Mouse (Mus musculus): ENCODE data around the gene Bhmt.
A peak's percentile ranks its signal among the peaks of the same experiment; 100 is the strongest.
"Not testable (repeated sequence)": the region's sequence is repeated elsewhere in the genome, so short reads cannot be mapped to it uniquely, and the experiment has no call there.

Bhmt gene

DNA sequence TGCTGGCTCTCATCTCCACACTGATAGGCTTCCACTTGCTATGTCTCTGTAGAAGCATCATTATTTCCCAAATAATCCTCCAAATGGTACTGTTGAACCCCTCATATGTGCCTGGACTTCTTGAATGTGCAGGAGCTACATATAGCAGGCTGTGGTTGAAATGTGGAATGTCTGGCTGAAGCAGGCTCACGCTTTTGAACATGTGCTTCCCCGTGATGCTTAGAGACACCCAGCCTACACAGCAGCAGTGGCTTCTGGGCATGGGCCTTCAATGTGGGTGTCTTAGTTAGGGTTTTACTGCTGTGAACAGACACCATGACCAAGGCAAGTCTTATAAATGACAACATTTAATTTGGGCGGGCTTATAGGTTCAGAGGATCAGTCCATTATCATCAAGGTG lies 30.1 kb downstream of the Bhmt start:
- no peak for DNase-seq

GRCm38 (mm10) chr13:93606868-93607578 lies 30.7 kb downstream of the Bhmt start:
- DNase-seq = peak; percentile 36

- DNase-seq = peak; percentile 42
These were observed 33.1 kb downstream of the Bhmt start for GRCm38 (mm10) chr13:93604698-93605097.

GRCm38 (mm10) chr13:93601527-93601926 lies 36.2 kb downstream of the Bhmt start:
- no peak for DNase-seq

DNA sequence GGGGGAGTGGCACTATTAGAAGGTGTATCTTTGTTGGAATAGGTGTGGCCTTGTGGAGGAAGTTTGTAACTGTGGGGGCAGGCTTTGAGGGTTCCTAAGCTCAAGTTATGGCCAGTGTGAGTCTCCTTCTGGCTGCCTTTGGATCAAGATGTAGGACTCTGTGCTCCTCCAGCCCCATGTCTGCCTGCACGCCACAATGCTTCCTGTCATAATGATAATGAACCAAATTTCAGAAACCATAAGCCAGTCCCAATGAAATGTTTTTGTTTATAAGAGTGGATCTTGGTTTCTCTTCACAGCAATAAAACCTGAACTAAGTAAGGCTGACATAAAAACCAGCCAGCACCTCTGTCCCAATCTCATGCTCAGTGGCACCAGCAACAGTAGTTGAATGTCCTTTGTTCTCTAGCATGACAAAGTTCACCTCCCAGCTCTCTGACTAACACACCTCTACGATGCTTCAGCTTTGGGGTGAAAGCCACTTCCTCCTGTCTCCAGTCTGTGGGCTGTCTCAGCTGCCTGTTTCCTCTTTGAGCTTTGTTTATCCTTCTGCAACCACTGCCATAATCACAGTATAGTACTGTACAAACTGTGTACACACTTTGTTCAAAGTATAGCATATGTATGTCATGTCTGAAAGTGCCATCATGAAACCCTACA lies 44.6 kb downstream of the Bhmt start:
- DNase-seq = no peak

DNA sequence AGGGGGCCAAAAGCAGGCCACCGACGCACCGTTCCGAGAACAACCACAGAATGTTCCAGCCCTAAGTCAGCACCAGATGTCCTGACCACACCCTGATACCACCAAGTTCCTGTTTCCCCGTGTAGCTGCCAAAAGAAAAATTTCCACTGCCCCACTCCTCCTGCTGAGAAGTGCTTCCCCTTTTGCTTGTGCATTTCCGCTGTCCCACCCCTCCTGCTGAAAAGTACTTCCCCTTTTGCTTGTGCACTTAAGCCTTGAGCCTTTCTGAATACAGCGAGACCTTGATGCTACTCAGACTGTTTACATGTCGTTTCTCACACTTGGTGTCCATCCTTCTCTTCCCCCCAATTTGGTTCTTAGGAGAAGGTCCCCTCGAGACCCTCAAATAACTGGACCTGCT lies 55.2 kb downstream of the Bhmt start:
- not testable (repeated sequence) for DNase-seq

DNA sequence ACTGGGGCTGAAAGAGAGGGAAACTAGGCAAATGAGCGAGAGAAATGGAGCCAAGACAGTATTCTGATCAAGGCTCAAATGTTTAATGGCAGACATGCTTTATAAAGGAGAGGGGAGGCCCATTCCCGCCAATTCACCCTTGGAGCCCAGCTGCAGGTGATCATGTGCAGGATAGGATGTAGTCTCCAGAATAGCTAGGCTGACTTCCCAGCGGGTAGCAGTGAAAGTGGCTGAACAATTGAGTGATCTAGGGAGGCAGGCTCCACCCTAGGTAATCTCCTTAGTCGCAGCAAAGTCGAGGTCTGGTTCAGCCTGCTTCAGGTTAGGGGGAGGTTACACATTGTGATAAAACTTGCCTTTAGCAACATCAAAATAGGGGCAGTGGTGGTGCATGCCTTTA lies 57.3 kb downstream of the Bhmt start:
- DNase-seq = no peak

- no peak for DNase-seq
These were observed 68.1 kb downstream of the Bhmt start for GRCm38 (mm10) chr13:93569676-93570075.

Measured in right cerebral cortex, postnatal 25 days (tissue).